Mouse (Mus musculus) kidney, postnatal 0 days (tissue): ENCODE data around the gene Prpf40a. TPM values are rescaled to one million over a fixed set of nuclear protein-coding genes. Genes with fewer than 3 reads are reported as not detected.

Experiments used
- ATAC-seq: fragments of 200-750 bp; cut with Nextera tagmentation; replicated peaks from 2 replicates; pipeline ENCODE4 v1.8.0; 2017; ENCODE audit warnings: low read depth, moderate number of reproducible peaks, moderate TSS enrichment, moderate library complexity; ENCODE audit not compliant: low FRiP score
- DNase-seq: peaks from one replicate; pipeline ENCODE4 v3.0.0-alpha.2; 2016; ENCODE audit warnings: low spot score
- H3K27ac ChIP-seq: fragments of 300-500 bp; sonication (generic); 2 replicates; pipeline ENCODE4 v1.5.1; 2014; ENCODE audit warnings: mild to moderate bottlenecking
- H3K27me3 ChIP-seq: fragments of 300-500 bp; sonication (generic); 2 replicates; pipeline ENCODE4 v1.6.1; 2014; ENCODE audit warnings: low read length, mixed read lengths; ENCODE audit not compliant: insufficient read depth
- H3K36me3 ChIP-seq: fragments of 300-500 bp; sonication (generic); 2 replicates; pipeline ENCODE4 v1.6.1; 2014; ENCODE audit warnings: low read length, mixed read lengths; ENCODE audit not compliant: insufficient read depth
- H3K4me1 ChIP-seq: fragments of 300-500 bp; sonication (generic); replicated peaks from 2 replicates; pipeline ENCODE4 v1.6.1; 2014; ENCODE audit warnings: antibody characterized with exemption, low read length, mixed read lengths; ENCODE audit not compliant: insufficient read depth
- H3K4me2 ChIP-seq: fragments of 300-500 bp; sonication (generic); 2 replicates; pipeline ENCODE4 v1.6.1; 2014; ENCODE audit warnings: mild to moderate bottlenecking, low read length, moderate library complexity, mixed read lengths
- H3K4me3 ChIP-seq: fragments of 300-500 bp; sonication (generic); replicated peaks from 2 replicates; pipeline ENCODE4 v1.5.1; 2014; ENCODE audit warnings: low read depth, low read length
- H3K9ac ChIP-seq: fragments of 300-500 bp; sonication (generic); 2 replicates; pipeline ENCODE4 v1.6.1; 2014; ENCODE audit warnings: low read depth, low read length
- H3K9me3 ChIP-seq: fragments of 300-500 bp; sonication (generic); replicated peaks from 2 replicates; pipeline ENCODE4 v1.6.1; 2016; ENCODE audit warnings: low read length, inconsistent platforms, mixed read lengths
- CTCF ChIP-seq: IDR thresholded peaks from 2 replicates; pipeline ENCODE4 v1.5.1; 2016; ENCODE audit warnings: antibody characterized with exemption, low read depth, mild to moderate bottlenecking, moderate library complexity
- WGBS: fragments of 180-500 bp; shearing (Covaris S2); extraction: QIAGEN DNeasy Blood & Tissue Kit; methylation state at CpG from one replicate; pipeline ENCODE4 v1.1.7; 2014; 5-methylcytosine and 5-hydroxymethylcytosine counted together
- polyA plus RNA-seq: library from polyadenylated mRNA; unstranded; fragments of >200 nt; fragmentation: Nextera tagmentation; extraction: Ambion mirVana; gene quantifications from 2 replicates; pipeline ENCODE4 v1.2.1, GENCODE M21; 2015

Prpf40a gene
- 129 and 131 TPM in 2 replicates for polyA plus RNA-seq

DNA sequence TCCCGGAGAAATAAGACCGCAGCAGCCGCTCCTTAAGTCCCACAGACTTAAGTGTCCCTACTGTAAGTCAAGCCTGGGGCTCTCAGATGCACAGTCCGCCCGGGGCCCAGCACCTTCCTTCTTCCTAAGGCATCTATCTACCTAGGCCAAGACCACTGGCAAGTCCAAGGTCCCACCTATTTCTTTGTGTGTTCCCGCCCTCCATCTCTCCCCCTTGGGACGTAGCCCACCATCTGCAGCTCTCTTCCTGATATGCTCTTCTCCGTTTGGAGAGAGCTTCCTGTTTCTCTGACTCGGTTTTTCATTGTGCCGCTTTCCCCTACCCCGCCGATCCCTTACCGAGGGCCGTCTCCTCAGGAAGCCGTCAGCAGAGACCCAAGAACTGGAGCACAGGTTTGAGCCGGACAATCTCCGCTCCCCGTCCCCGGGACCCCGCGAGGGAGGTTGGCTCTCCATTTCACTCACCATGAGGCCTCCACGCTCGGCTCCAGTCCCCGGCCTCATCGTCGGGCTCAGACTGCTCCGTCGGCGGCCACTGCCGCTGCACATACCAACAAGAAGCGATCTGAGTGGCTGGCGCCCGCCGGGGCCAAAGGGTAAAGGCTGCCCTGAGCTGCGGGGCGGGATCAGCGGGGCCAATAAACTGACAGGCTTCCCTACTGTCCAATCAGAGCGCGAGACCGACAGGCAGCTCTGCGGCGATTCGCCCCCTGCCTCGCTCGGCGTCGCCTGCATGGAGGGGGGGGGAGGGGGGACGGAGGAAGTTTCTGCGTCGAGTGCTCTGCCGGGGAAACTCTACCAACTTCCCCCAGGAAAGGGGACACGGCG lies at the start of gene Prpf40a:
Gene Prpf40a (minus strand): TSS at position 601 of the 828 bp plus-strand sequence.
- under 1% methylated on average over 43 of the region's 53 CpGs for WGBS
- Histone ChIP-seq H3K4me2 (peak within 1 kb of the TSS; percentile 89), H3K27ac (peak within 1 kb of the TSS; percentile 98), H3K4me3 (peak within 1 kb of the TSS; percentile 64), H3K9me3 (no peaks in the 10 kb centered on the region), H3K36me3 (0 out of 2 replicates have a peak, but pooled peaks cover 4% of the 10 kb centered on the region), H3K27me3 (no peaks in the 10 kb centered on the region), H3K4me1 (peaks cover 3% of the 10 kb centered on the region; the same call in 1 of the 2 replicates), H3K9ac (peak within 1 kb of the TSS; percentile 90)
- ATAC-seq (peak; percentile 98), DNase-seq (peak; percentile 99)
- no peak for TF ChIP-seq CTCF

DNA sequence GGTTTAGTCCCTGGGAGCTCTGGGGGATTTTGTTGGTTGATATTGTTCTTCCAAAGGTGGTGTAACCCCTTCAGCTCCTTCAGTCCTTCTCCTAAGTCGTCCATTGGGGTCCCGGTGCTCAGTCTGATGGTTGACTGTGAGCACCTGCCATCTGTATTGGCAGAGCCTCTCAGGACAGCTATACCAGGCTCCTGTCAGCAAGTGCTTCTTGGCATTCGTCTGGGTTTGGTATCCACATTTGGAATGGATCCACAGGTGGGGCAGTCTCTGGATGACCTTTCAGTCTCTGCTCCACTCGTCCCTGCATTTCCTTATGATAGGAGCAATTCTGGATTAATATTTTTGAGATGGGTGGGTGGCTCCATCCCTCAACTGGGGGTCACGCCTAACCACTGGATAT lies 31.2 kb upstream of the Prpf40a start:
- no peak for ATAC-seq
- DNase-seq, result no peak
- no peaks in the 10 kb centered on the region for H3K27me3 ChIP-seq
- H3K9me3 ChIP-seq, result 0 out of 2 replicates have a peak, but pooled peaks cover 4% of the 10 kb centered on the region
- no peak overlapping the region for H3K4me3 ChIP-seq
- H3K36me3 ChIP-seq, result 0 out of 2 replicates have a peak, but pooled peaks cover 4% of the 10 kb centered on the region
- no peak for TF ChIP-seq CTCF
- H3K9ac ChIP-seq, result no peak overlapping the region
- no peaks in the 10 kb centered on the region for H3K4me1 ChIP-seq
- WGBS, result 84% methylated on average over 5 of the region's 5 CpGs
- no peak overlapping the region for H3K4me2 ChIP-seq
- no peak overlapping the region for H3K27ac ChIP-seq

DNA sequence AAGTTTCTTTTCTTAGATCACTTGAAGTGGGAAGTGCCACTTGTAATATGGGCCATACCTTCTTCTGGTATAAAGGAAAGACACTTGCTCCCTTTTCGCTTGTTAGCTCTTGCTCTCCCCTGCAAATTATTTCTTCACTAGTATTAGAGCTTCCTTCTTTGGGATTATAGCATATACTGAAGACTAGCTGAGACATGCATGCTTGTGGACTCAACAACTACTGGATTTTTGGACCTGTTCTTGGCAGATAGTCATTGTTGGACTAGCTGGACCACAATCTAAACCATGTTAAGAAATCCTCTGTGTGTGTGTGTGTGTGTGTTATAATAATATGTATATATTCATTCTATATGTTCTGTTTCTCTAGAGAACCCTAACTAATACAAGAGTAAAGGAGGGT lies 22.4 kb upstream of the Prpf40a start:
- Histone ChIP-seq H3K27ac (no peak overlapping the region), H3K4me3 (no peak overlapping the region), H3K27me3 (no peaks in the 10 kb centered on the region), H3K4me1 (no peaks in the 10 kb centered on the region), H3K9me3 (no peaks in the 10 kb centered on the region), H3K36me3 (peaks cover 19% of the 10 kb centered on the region; the same call in 1 of the 2 replicates), H3K4me2 (no peak overlapping the region), H3K9ac (no peak overlapping the region)
- no peak for TF ChIP-seq CTCF
- WGBS, result 97% methylated on average over 1 of the region's 1 CpGs
- ATAC-seq (no peak), DNase-seq (no peak)

DNA sequence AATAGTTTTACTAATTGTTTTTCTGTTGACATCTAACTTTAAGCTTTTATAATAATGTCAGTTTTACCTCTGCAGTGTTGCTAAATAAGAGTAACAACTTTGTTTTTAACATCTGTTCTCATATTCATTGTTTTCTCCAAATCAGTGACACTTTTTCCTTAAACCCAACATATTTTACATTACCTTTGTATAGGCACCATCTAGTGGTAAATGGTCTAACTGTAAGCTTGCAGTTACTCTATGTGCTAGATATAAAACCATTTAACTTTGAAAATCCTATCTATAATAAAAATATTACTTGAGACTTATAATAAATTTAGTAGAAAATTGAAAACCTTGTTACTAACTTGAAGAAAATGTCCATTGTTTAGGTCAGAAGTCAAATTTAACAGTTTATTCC lies 15.7 kb upstream of the Prpf40a start:
- ATAC-seq, result no peak
- Histone ChIP-seq H3K4me1 (no peaks in the 10 kb centered on the region), H3K27me3 (no peaks in the 10 kb centered on the region), H3K36me3 (peaks cover 18% of the 10 kb centered on the region; the same call in 1 of the 2 replicates), H3K4me2 (no peak overlapping the region), H3K27ac (no peak overlapping the region), H3K4me3 (no peak overlapping the region), H3K9me3 (no peaks in the 10 kb centered on the region), H3K9ac (no peak overlapping the region)
- peak; percentile 13 for DNase-seq
- peak; percentile 52 for TF ChIP-seq CTCF

DNA sequence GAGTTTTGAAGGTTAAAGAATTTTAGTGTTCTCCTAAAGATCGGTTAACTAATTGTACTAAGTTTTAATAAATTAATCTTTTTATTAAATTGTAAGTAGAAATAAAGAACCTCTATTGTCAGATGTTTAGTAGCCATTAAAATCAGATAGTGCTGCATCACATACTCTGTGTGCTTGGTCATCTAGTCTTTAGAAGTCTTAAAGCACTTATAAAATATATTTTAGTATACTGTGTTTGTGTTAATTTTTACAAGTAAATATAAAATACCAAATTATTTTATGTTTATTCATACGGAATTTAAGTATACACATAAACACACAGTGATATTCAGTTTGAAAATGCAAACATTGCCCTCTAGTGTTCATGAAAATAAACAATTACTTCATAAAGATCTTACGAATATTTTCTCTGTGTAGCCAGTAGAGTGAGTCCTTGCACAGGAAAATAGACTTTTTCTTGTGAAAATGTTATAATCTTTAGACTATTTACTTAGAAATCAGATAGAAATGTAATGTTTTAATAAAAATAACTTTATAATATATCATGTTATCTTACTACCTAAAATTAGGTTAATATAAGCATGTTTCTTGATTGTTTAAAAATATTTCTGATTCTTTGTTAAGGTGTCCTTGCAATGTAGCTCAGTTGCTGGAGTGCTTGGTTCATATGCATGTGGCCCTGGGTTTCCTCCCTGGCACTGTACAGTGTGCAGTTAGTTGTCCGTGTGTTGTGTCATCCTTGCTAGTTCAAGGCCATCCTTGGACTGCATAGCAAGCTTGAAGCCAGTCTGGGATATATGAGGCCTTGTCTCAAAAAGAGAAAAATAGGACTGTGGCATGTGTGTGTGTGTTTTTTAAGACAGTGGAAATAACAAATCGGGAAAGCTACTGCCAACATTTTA lies 13.5 kb upstream of the Prpf40a start:
- Histone ChIP-seq H3K36me3 (0 out of 2 replicates have a peak, but pooled peaks cover 9% of the 10 kb centered on the region), H3K4me3 (no peak overlapping the region), H3K4me2 (no peak overlapping the region), H3K4me1 (no peaks in the 10 kb centered on the region), H3K27ac (no peak overlapping the region), H3K9ac (no peak overlapping the region), H3K27me3 (no peaks in the 10 kb centered on the region), H3K9me3 (no peaks in the 10 kb centered on the region)
- ATAC-seq (no peak), DNase-seq (peak; percentile 79)
- TF ChIP-seq CTCF, result peak; percentile 75
- 66% methylated on average over 5 of the region's 5 CpGs for WGBS
